Mouse (Mus musculus) hindbrain, postnatal 0 days (tissue): ENCODE measurements at regions not wholly inside any gene's neighbourhood (a gene's known extent, or its start where the extent isn't known, plus 50 kb on each side); places are given as distances from the start of the nearest gene placed in this dataset.

Source experiments
- ATAC-seq: fragments of 200-750 bp; cut with Nextera tagmentation; 2 replicates; pipeline ENCODE4 v1.8.0; 2017; ENCODE audit warnings: mild to moderate bottlenecking, moderate TSS enrichment, moderate library complexity
- DNase-seq: peaks from one replicate; pipeline ENCODE4 v3.0.0-alpha.2; 2015; ENCODE audit warnings: low spot score
- H3K27ac ChIP-seq: fragments of 300-500 bp; sonication (generic); 2 replicates; pipeline ENCODE4 v1.5.1; 2014; ENCODE audit warnings: mild to moderate bottlenecking
- H3K27me3 ChIP-seq: fragments of 300-500 bp; sonication (generic); 2 replicates; pipeline ENCODE4 v1.6.1; 2014; ENCODE audit warnings: low read length, mixed read lengths; ENCODE audit not compliant: insufficient read depth
- H3K36me3 ChIP-seq: fragments of 300-500 bp; sonication (generic); 2 replicates; pipeline ENCODE4 v1.6.1; 2014; ENCODE audit warnings: low read length, mixed read lengths; ENCODE audit not compliant: insufficient read depth
- H3K4me1 ChIP-seq: fragments of 300-500 bp; sonication (generic); 2 replicates; pipeline ENCODE4 v1.6.1; 2014; ENCODE audit warnings: antibody characterized with exemption, low read length, mixed read lengths; ENCODE audit not compliant: insufficient read depth
- H3K4me2 ChIP-seq: fragments of 300-500 bp; sonication (generic); 2 replicates; pipeline ENCODE4 v1.6.1; 2014; ENCODE audit warnings: low read depth, mild to moderate bottlenecking, low read length, moderate library complexity, mixed read lengths
- H3K4me3 ChIP-seq: fragments of 300-500 bp; sonication (generic); 2 replicates; pipeline ENCODE4 v1.5.1; 2014; ENCODE audit warnings: low read length
- H3K9ac ChIP-seq: fragments of 300-500 bp; sonication (generic); replicated peaks from 2 replicates; pipeline ENCODE4 v1.6.1; 2014; ENCODE audit warnings: mild to moderate bottlenecking, low read length, moderate library complexity, mixed read lengths
- H3K9me3 ChIP-seq: fragments of 300-500 bp; sonication (generic); 2 replicates; pipeline ENCODE4 v1.6.1; 2016; ENCODE audit warnings: low read length, mixed read lengths
- CTCF ChIP-seq: IDR thresholded peaks from 2 replicates; pipeline ENCODE4 v1.5.1; 2016; ENCODE audit warnings: antibody characterized with exemption, control low read depth, low read depth
- WGBS: fragments of 180-500 bp; shearing (Covaris S2); extraction: QIAGEN DNeasy Blood & Tissue Kit; methylation state at CpG from one replicate; pipeline ENCODE4 v1.1.7; 2014; 5-methylcytosine and 5-hydroxymethylcytosine counted together

DNA sequence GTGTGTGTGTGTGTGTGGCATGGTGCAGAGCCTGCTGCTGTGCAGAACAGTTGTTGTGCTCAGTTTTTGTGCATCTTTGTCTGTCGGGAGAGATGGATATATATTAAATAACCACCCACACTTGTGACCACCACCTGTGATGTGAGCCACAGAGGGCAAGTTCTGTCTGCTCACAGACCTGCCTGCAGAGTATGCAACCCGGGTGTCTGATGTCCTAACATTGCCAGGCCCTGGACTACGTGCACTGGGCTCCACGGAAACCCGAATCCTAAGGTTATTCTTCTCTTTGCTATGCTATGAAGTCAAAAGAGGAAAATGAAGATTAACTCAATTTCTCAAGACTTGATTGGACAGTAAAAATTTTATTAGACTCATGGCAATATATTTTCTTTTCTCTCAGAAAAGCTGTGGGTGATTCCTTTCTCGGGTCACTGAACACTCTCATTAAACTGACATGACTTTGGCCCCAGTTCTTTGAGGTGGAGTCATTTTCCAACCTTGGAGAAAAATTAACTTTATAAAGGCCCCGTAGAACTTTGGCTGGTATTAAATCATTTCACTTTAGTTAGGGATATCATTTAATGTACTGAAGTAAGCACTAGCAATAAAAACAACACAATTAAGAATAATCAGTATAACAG lies 100.6 kb upstream of the 1700020N01Rik start:
- Histone ChIP-seq H3K27me3 (no peaks in the 10 kb centered on the region), H3K27ac (no peak overlapping the region), H3K4me2 (no peak overlapping the region), H3K36me3 (no peaks in the 10 kb centered on the region), H3K4me1 (no peaks in the 10 kb centered on the region), H3K4me3 (no peak overlapping the region), H3K9ac (no peak overlapping the region), H3K9me3 (no peaks in the 10 kb centered on the region)
- no peak for DNase-seq
- WGBS = 46% methylated on average over 7 of the region's 7 CpGs
- no peak for ATAC-seq
- TF ChIP-seq CTCF = no peak

DNA sequence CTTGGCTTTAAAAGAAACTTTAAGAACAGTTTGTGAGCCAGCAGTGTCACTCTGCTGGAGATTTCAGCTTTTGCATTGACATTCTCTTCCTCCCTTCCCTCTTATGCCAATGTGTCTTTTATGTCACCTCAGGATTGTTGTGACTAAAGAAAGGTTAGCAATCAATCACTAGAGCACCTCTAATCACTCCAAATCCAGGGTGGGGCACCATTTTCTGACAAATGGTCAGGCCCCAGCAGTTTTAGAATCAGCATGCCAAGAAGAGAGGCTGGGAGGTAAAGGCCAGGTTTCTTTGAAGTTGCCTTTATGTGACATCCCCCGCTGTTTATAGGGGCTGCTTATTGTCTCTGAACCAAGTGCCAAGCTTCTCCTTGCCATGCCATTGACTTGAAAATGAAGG lies 98.4 kb upstream of the 1700020N01Rik start:
- Histone ChIP-seq H3K9ac (no peak overlapping the region), H3K4me1 (no peaks in the 10 kb centered on the region), H3K4me3 (no peak overlapping the region), H3K27ac (no peak overlapping the region), H3K9me3 (no peaks in the 10 kb centered on the region), H3K36me3 (no peaks in the 10 kb centered on the region), H3K4me2 (no peak overlapping the region), H3K27me3 (no peaks in the 10 kb centered on the region)
- DNase-seq = no peak
- WGBS = 10% methylated on average over 1 of the region's 1 CpGs
- no peak for ATAC-seq
- TF ChIP-seq CTCF = no peak

DNA sequence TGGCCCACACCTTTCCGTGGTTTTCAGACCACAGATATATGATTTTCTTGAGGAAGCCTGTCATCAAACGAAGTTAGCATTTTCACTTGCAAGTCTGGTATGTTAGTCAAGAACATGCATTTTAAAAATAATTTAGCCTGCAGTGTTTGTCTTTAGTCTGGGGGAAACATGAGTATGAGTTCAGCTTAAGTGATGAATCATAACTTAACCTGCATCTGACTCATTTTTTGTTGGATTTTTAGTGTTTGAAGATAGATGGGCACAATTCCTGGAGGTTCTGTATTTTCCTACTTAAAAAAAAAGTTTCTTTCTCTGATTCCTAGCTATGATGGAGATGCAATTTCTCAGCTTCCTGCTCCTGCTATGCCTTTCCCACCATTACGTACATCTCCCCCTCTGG lies 95.8 kb upstream of the 1700020N01Rik start:
- H3K36me3 ChIP-seq = no peaks in the 10 kb centered on the region
- no peak overlapping the region for H3K4me2 ChIP-seq
- H3K9me3 ChIP-seq = no peaks in the 10 kb centered on the region
- H3K27ac ChIP-seq = no peak overlapping the region
- H3K4me3 ChIP-seq = no peak overlapping the region
- no peak for TF ChIP-seq CTCF
- no peak for ATAC-seq
- DNase-seq = no peak
- H3K27me3 ChIP-seq = no peaks in the 10 kb centered on the region
- 92% methylated on average over 3 of the region's 3 CpGs for WGBS
- no peaks in the 10 kb centered on the region for H3K4me1 ChIP-seq
- H3K9ac ChIP-seq = no peak overlapping the region

- H3K4me3 ChIP-seq = no peak overlapping the region
- 91% methylated on average over 4 of the region's 4 CpGs for whole genome bisulfite sequencing
- TF ChIP-seq CTCF = no peak
Observed at GRCm38 (mm10) chr10:21498143-21498542, 94.8 kb upstream of the 1700020N01Rik start.

DNA sequence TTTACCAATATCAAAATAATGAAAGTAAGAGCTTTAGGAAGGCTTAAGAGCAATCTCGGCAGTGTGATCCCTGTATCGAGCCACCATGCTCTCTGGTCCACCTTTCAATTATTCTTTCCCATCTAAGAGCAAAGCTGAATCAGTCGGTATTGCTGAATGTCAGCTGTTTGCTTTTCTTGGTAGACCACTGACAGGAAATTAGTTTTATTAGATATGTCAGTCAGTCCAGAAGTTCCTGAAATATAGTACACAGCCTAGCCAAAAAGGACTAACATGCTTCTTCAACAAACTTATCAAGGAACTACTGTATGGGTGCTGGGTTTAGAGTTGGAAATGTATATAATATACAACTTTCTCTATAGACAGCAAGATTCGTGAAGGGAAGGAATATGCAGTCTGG lies 91.3 kb upstream of the 1700020N01Rik start:
- 90% methylated on average over 4 of the region's 4 CpGs for WGBS
- no peak overlapping the region for H3K9ac ChIP-seq
- TF ChIP-seq CTCF = no peak
- no peaks in the 10 kb centered on the region for H3K36me3 ChIP-seq
- H3K27me3 ChIP-seq = no peaks in the 10 kb centered on the region
- H3K9me3 ChIP-seq = no peaks in the 10 kb centered on the region
- no peak for DNase-seq
- no peak for ATAC-seq
- no peak overlapping the region for H3K4me3 ChIP-seq
- H3K27ac ChIP-seq = no peak overlapping the region
- no peaks in the 10 kb centered on the region for H3K4me1 ChIP-seq
- no peak overlapping the region for H3K4me2 ChIP-seq

More at GRCm38 (mm10) chr10:21498143-21498542, 94.8 kb upstream of the 1700020N01Rik start:
- Histone ChIP-seq H3K9me3 (no peaks in the 10 kb centered on the region), H3K4me1 (no peaks in the 10 kb centered on the region), H3K36me3 (no peaks in the 10 kb centered on the region), H3K4me2 (no peak overlapping the region), H3K27ac (no peak overlapping the region), H3K9ac (no peak overlapping the region), H3K27me3 (no peaks in the 10 kb centered on the region)
- ATAC-seq = no peak
- no peak for DNase-seq

DNA sequence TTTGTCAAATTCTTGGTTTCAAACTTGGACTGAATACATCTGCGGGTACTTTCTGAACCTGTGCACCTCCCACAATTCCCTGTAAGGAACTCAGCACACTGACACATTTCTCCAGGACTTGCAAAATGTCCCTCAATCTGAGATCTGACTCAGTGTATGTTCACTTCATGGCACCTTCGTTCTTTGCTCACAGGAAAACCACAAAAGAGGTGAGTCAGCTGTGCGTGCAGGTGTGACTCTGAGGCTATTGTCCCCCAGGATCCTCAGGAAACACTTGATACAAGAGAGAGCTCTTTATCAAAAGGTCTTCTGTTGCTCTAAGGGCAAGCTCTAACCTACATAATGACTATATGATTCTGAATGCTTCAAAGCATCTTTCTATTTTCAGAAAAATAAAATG lies 88.5 kb upstream of the 1700020N01Rik start:
- no peaks in the 10 kb centered on the region for H3K36me3 ChIP-seq
- no peaks in the 10 kb centered on the region for H3K4me1 ChIP-seq
- no peak overlapping the region for H3K9ac ChIP-seq
- DNase-seq (no peak), ATAC-seq (no peak)
- WGBS = 89% methylated on average over 3 of the region's 3 CpGs
- H3K27me3 ChIP-seq = no peaks in the 10 kb centered on the region
- no peak overlapping the region for H3K27ac ChIP-seq
- H3K4me2 ChIP-seq = no peak overlapping the region
- H3K4me3 ChIP-seq = no peak overlapping the region
- no peak for TF ChIP-seq CTCF
- no peaks in the 10 kb centered on the region for H3K9me3 ChIP-seq

DNA sequence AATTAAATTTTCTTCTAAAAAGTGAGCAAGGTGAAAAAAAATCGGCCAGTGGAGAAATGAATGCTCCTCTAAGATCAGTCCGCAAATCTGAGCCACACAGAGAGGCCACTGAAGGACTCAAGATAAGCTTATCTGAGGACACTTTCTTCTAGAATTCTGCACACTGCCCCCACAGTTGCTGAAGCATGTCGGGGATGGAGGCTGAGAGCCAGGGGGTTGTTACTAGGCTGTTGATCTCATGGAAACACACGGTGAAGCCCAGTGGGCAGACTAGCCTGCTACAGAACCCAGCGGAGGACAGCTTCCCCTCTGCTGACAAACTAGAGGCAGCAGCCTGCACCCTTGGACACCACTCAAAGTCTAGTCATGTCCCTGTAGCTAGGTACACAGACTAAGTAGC lies 81.6 kb upstream of the 1700020N01Rik start:
- ATAC-seq (no peak), DNase-seq (no peak)
- no peaks in the 10 kb centered on the region for H3K27me3 ChIP-seq
- no peaks in the 10 kb centered on the region for H3K36me3 ChIP-seq
- H3K4me3 ChIP-seq = no peak overlapping the region
- H3K4me1 ChIP-seq = no peaks in the 10 kb centered on the region
- H3K9ac ChIP-seq = no peak overlapping the region
- no peaks in the 10 kb centered on the region for H3K9me3 ChIP-seq
- H3K4me2 ChIP-seq = no peak overlapping the region
- 62% methylated on average over 5 of the region's 5 CpGs for WGBS
- no peak for TF ChIP-seq CTCF
- H3K27ac ChIP-seq = no peak overlapping the region
